Mouse (Mus musculus) CH12.LX (cell line): ENCODE data around the gene Cebpg.

Experiments used
- CHD1 ChIP-seq: IDR thresholded peaks from 2 replicates; pipeline ENCODE4 v1.6.1; 2012; ENCODE audit warnings: low read depth, low read length, improper control_type of control experiment, inconsistent platforms
- CTCF ChIP-seq, 2 experiments: IDR thresholded peaks in 1 of 2; conservative IDR thresholded peaks in 1 of 2; 2 replicates each; pipeline ENCODE4 v1.5.1; 2011 to 2012; ENCODE audit warnings: low read depth in 2 of 2, low read length in 2 of 2, improper control_type of control experiment in 1 of 2, inconsistent platforms in 1 of 2, mild to moderate bottlenecking in 1 of 2, moderate library complexity in 1 of 2
- HCFC1 ChIP-seq: IDR thresholded peaks from 2 replicates; pipeline ENCODE4 v1.6.1; 2012; ENCODE audit warnings: low read depth, mild to moderate bottlenecking, inconsistent platforms, low read length, improper control_type of control experiment
- JUN ChIP-seq: IDR thresholded peaks from 2 replicates; pipeline ENCODE4 v1.6.1; 2011; ENCODE audit warnings: low read depth, mild to moderate bottlenecking, low read length, improper control_type of control experiment, moderate library complexity; ENCODE audit not compliant: insufficient read depth
- USF1 ChIP-seq: IDR thresholded peaks from 2 replicates; pipeline ENCODE4 v1.6.1; 2014; ENCODE audit warnings: low read depth, mild to moderate bottlenecking, inconsistent platforms, low read length, improper control_type of control experiment
- ZMIZ1 ChIP-seq: IDR thresholded peaks from 2 replicates; pipeline ENCODE4 v1.6.1; 2012; ENCODE audit warnings: low read depth, mild to moderate bottlenecking, inconsistent platforms, low read length, improper control_type of control experiment

DNA sequence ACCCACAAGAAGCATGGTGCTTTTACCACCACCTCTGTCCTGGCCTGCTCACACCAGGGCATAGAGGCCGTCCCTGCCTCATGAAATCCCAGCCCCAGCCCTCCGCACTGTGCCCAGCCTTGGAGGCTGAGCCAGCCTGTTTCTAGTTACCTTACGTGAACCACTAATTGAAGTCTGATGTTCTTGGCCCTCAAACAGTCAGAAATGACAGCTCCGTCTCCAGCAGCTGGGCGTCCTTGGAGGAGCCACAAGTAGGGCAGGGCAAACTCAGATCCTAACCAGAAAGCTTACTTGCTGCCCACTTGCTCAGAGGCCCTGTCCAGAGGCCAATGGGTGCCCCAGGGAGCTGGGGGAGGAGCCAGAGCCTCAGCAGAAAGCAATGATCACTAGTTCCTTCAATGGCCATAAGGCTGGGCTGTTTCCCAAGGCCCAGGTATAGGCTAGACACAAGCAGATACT is 13.6 kb downstream of the Cebpg start:
- TF ChIP-seq CTCF (conservative IDR thresholded peaks at IDR 0.05 in 1 of 2, IDR thresholded peaks at IDR 0.05 in 1 of 2; ENCODE audit: low read depth in 2 of 2, low read length in 2 of 2) (no peak), ZMIZ1 (no peak), CHD1 (no peak), HCFC1 (no peak), JUN (no peak), USF1 (no peak)
